Mouse (Mus musculus) ovary, postnatal 10 days (tissue): ENCODE measurements around the gene G6pc3.

Source experiments
- DNase-seq: peaks from one replicate; pipeline ENCODE4 v3.0.0; 2022; ENCODE audit warnings: low spot score

The G6pc3 gene

GRCm38 (mm10) chr11:102188980-102189379 is 440 bp upstream of the G6pc3 start:
- no peak for DNase-seq

GRCm38 (mm10) chr11:102190848-102191247 is 1.4 kb downstream of the G6pc3 start:
- no peak for DNase-seq

GRCm38 (mm10) chr11:102193657-102194440 is 4.4 kb downstream of the G6pc3 start:
- DNase-seq, result no peak

- no peak for DNase-seq
Measured at GRCm38 (mm10) chr11:102196018-102196797, 6.8 kb downstream of the G6pc3 start.

GRCm38 (mm10) chr11:102198245-102198644 is 8.8 kb downstream of the G6pc3 start:
- no peak for DNase-seq

- DNase-seq, result no peak
Measured at GRCm38 (mm10) chr11:102199856-102200255, 10.4 kb downstream of the G6pc3 start.

- DNase-seq, result no peak
Measured at GRCm38 (mm10) chr11:102201408-102201821, 12.0 kb downstream of the G6pc3 start.

GRCm38 (mm10) chr11:102206481-102206880 is 17.1 kb downstream of the G6pc3 start:
- DNase-seq, result no peak

- DNase-seq, result no peak
Measured at GRCm38 (mm10) chr11:102207825-102208777, 18.7 kb downstream of the G6pc3 start.

- no peak for DNase-seq
Measured at GRCm38 (mm10) chr11:102208846-102209245, 19.4 kb downstream of the G6pc3 start.

GRCm38 (mm10) chr11:102209742-102210141 is 20.3 kb downstream of the G6pc3 start:
- DNase-seq, result no peak

GRCm38 (mm10) chr11:102210185-102210584 is 20.8 kb downstream of the G6pc3 start:
- no peak for DNase-seq

GRCm38 (mm10) chr11:102211011-102211410 is 21.6 kb downstream of the G6pc3 start:
- no peak for DNase-seq

GRCm38 (mm10) chr11:102211936-102212341 is 22.5 kb downstream of the G6pc3 start:
- no peak for DNase-seq

GRCm38 (mm10) chr11:102214430-102215156 is 25.2 kb downstream of the G6pc3 start:
- no peak for DNase-seq

- no peak for DNase-seq
Measured at GRCm38 (mm10) chr11:102215511-102215910, 26.1 kb downstream of the G6pc3 start.

GRCm38 (mm10) chr11:102216056-102216885 is 26.9 kb downstream of the G6pc3 start:
- no peak for DNase-seq

- DNase-seq, result no peak
Measured at GRCm38 (mm10) chr11:102216886-102217240, 27.4 kb downstream of the G6pc3 start.

- DNase-seq, result no peak
Measured at GRCm38 (mm10) chr11:102217396-102217795, 28.0 kb downstream of the G6pc3 start.

- DNase-seq, result no peak
Measured at GRCm38 (mm10) chr11:102217876-102218430, 28.5 kb downstream of the G6pc3 start.
